Mouse (Mus musculus): ENCODE results near the gene Fam151b. TPM values are rescaled to one million over a fixed set of nuclear protein-coding genes. Genes with fewer than 3 reads are reported as not detected.

The Fam151b gene
- 0.19 TPM in 1 of 2 replicates, not detected in the other for polyA plus RNA-seq (2016; fragmentation: Nextera tagmentation; extraction: Ambion mirVana)

DNA sequence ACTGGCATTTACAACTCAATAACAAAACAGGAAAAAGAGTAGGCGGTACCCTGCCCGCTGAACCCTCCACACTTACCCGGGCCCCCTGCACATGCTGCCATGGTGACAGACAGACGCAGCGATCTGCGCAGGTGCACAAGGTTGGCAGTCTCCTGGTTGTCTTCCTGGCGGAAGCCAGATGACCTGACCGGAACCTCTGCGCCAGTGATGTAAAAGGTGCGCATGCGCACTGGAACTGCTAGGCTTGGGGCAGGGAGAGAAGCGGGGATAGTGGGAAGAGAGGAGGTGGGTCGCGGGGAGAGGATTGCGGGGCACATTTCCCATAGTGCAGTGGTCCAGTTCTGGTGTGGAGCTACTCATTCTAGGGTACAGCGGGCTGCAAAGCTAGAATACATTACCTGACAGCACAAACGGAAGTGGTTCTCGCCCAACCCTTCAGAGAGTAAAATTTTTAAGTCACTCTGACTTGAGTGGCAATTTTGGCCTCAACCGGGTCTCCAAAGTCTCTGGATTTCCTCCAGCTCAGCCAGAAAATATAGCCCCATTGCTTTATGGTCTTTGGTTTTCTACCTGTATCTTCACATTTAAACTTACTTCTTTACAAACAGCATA, at the start of gene Fam151b:
Gene Fam151b (minus strand): TSS at position 164 of the 612 bp plus-strand sequence.
- no peaks in the 10 kb centered on the region for H3K9me3 ChIP-seq
- peak within 1 kb of the TSS; percentile 45 for H3K4me3 ChIP-seq
- peak; percentile 99 for ATAC-seq (ENCODE audit: insufficient number of reproducible peaks, insufficient read depth, low FRiP score, low TSS enrichment)
- peak within 1 kb of the TSS; percentile 53 for H3K4me2 ChIP-seq (replicated peaks)
- WGBS: 5% methylated on average over 19 of the region's 19 CpGs
- H3K36me3 ChIP-seq: peaks cover 6% of the 10 kb centered on the region; the same call in 1 of the 2 replicates
- H3K27ac ChIP-seq: no peak within 1 kb of the TSS
- no peaks in the 10 kb centered on the region for H3K27me3 ChIP-seq
- peak within 1 kb of the TSS; percentile 12; the same call in 1 of the 2 replicates for H3K9ac ChIP-seq
- no peaks in the 10 kb centered on the region for H3K4me1 ChIP-seq

- Histone ChIP-seq H3K4me2 (replicated peaks) (no peak overlapping the region), H3K27me3 (no peaks in the 10 kb centered on the region), H3K36me3 (no peaks in the 10 kb centered on the region), H3K4me1 (peaks cover 4% of the 10 kb centered on the region; the same call in 1 of the 2 replicates), H3K4me3 (no peak overlapping the region), H3K9me3 (no peaks in the 10 kb centered on the region), H3K9ac (no peak overlapping the region), H3K27ac (no peak overlapping the region)
- no peak for ATAC-seq (ENCODE audit: insufficient number of reproducible peaks, insufficient read depth, low FRiP score, low TSS enrichment)
- WGBS: 79% methylated on average over 2 of the region's 2 CpGs
These were observed 48.4 kb upstream of the Fam151b start for GRCm38 (mm10) chr13:92532216-92532615.

DNA sequence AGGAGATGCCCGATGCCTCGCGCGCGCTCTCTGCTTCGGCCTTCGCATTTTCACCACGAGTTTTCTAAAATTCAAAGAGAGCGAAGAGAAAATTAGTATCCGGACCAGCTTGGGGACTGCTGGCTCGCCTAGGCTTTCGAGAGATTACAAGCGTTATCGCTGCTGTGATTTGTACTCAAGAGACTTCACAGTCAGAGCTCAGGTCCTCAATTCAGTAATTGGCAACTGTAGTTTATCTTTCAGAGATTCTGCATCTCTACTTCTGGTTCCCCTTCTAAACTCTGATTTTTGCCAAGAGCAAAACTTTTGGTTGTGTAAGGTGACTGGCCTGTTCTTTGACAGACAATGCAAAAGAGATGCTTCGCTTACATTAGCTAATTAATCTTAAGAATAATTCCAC, 47.4 kb upstream of the Fam151b start:
- Histone ChIP-seq H3K4me3 (peak overlapping the region; percentile 60), H3K4me2 (replicated peaks) (peak overlapping the region; percentile 65), H3K27me3 (no peaks in the 10 kb centered on the region), H3K9me3 (no peaks in the 10 kb centered on the region), H3K4me1 (peaks cover 4% of the 10 kb centered on the region; the same call in 1 of the 2 replicates), H3K27ac (peak overlapping the region; percentile 91), H3K9ac (peak overlapping the region; percentile 76), H3K36me3 (no peaks in the 10 kb centered on the region)
- WGBS: 6% methylated on average over 15 of the region's 15 CpGs
- ATAC-seq (ENCODE audit: insufficient number of reproducible peaks, insufficient read depth, low FRiP score, low TSS enrichment): no peak

DNA sequence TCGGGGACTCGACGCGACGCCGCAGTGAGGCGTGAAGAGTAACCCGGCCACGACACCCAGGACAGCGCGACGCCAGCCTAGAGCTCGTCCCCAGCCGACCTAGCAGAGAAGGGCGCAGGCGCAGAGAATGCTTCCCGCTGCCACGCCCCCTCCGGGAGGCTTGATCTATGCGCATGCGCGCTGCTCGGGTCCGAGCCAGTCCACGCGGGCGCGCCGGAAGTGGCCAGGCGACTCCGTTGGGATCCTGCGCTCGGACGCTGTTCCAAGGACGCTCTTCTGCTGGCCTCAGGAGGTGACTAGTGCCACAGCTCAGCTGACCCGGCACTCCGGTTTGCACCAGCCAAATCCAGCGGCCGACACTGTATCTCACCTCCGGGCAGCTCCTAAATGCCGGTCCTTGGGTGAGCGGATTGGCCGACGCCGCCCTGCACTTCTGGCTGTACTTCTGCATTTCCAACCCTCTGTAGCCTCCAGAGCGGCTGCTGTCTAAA, 47.0 kb upstream of the Fam151b start, which contains the start of gene Zfyve16:
Gene Zfyve16 (minus strand): TSS at position 148 of the 491 bp plus-strand sequence.
- H3K27ac ChIP-seq: peak within 1 kb of the TSS; percentile 91
- ATAC-seq (ENCODE audit: insufficient number of reproducible peaks, insufficient read depth, low FRiP score, low TSS enrichment): peak; percentile 99
- peak within 1 kb of the TSS; percentile 60 for H3K4me3 ChIP-seq
- WGBS: under 1% methylated on average over 46 of the region's 46 CpGs
- H3K4me1 ChIP-seq: peaks cover 4% of the 10 kb centered on the region; the same call in 1 of the 2 replicates
- H3K9me3 ChIP-seq: no peaks in the 10 kb centered on the region
- no peaks in the 10 kb centered on the region for H3K27me3 ChIP-seq
- peak within 1 kb of the TSS; percentile 76 for H3K9ac ChIP-seq
- no peaks in the 10 kb centered on the region for H3K36me3 ChIP-seq
- peak within 1 kb of the TSS; percentile 65 for H3K4me2 ChIP-seq (replicated peaks)

- H3K36me3 ChIP-seq: no peaks in the 10 kb centered on the region
- H3K9me3 ChIP-seq: no peaks in the 10 kb centered on the region
- H3K4me3 ChIP-seq: peak overlapping the region; percentile 60
- peak overlapping the region; percentile 65 for H3K4me2 ChIP-seq (replicated peaks)
- peak overlapping the region; percentile 91 for H3K27ac ChIP-seq
- no peaks in the 10 kb centered on the region for H3K27me3 ChIP-seq
- H3K4me1 ChIP-seq: peaks cover 4% of the 10 kb centered on the region; the same call in 1 of the 2 replicates
- no peak; the same call in 1 of the 2 replicates for ATAC-seq (ENCODE audit: insufficient number of reproducible peaks, insufficient read depth, low FRiP score, low TSS enrichment)
- peak overlapping the region; percentile 76 for H3K9ac ChIP-seq
- WGBS: 3% methylated on average over 47 of the region's 47 CpGs
These were observed 46.3 kb upstream of the Fam151b start for GRCm38 (mm10) chr13:92529828-92530720.

- Histone ChIP-seq H3K4me2 (replicated peaks) (no peak overlapping the region), H3K36me3 (peaks cover 29% of the 10 kb centered on the region), H3K9me3 (no peaks in the 10 kb centered on the region), H3K9ac (no peak overlapping the region), H3K4me1 (no peaks in the 10 kb centered on the region), H3K27ac (no peak overlapping the region), H3K27me3 (no peaks in the 10 kb centered on the region), H3K4me3 (no peak overlapping the region)
- WGBS: 91% methylated on average over 5 of the region's 5 CpGs
- no peak for ATAC-seq (ENCODE audit: insufficient number of reproducible peaks, insufficient read depth, low FRiP score, low TSS enrichment)
These were observed 39.5 kb upstream of the Fam151b start for GRCm38 (mm10) chr13:92523178-92523813.

DNA sequence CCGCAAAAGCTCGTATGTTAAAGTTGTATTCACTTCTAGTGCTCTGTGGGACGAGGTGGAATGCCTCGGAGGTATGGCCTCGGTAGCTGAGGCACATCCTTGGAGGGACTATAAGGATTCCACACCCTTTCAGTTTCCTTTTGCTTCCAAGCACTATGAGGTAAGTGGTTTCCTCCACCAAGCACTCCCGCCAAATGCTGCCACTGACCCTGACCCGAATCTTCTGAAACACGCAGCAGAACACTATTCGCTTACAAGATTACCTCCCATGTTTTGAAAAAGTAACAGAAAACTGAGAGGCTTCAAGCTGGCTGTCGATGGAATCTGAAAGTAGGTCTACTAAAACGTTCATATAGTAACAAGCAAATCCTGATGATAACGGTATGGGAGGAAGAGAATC, 21.1 kb upstream of the Fam151b start:
- Histone ChIP-seq H3K4me1 (no peaks in the 10 kb centered on the region), H3K4me3 (no peak overlapping the region), H3K27me3 (no peaks in the 10 kb centered on the region), H3K9ac (no peak overlapping the region), H3K9me3 (no peaks in the 10 kb centered on the region), H3K27ac (no peak overlapping the region), H3K36me3 (peaks cover 33% of the 10 kb centered on the region), H3K4me2 (replicated peaks) (no peak overlapping the region)
- 85% methylated on average over 12 of the region's 12 CpGs for WGBS
- ATAC-seq (ENCODE audit: insufficient number of reproducible peaks, insufficient read depth, low FRiP score, low TSS enrichment): no peak

DNA sequence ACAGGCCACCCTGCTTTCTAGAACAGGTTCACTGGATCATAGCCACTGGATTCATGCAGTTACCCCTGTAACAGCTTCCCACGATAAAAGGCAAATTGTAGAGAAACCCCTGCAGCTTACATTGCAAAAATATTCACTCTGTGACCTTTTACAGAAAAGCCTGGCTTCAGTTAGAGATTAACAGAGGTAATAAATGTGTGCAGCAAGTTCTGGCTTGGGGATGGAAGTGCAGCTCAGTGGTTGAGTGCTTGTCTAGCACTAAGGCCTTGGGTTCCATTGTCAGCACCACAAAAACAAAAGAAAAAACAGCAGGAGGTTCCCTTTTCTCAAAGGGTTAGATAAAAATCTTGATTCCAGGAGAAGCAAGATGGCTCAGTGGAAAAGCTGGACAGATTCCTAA, 8.1 kb upstream of the Fam151b start:
- 95% methylated on average over 1 of the region's 1 CpGs for WGBS
- Histone ChIP-seq H3K4me1 (no peaks in the 10 kb centered on the region), H3K27me3 (no peaks in the 10 kb centered on the region), H3K4me2 (replicated peaks) (no peak overlapping the region), H3K27ac (no peak overlapping the region), H3K4me3 (no peak overlapping the region), H3K9ac (no peak overlapping the region), H3K36me3 (peaks cover 19% of the 10 kb centered on the region; the same call in 1 of the 2 replicates), H3K9me3 (no peaks in the 10 kb centered on the region)
- no peak for ATAC-seq (ENCODE audit: insufficient number of reproducible peaks, insufficient read depth, low FRiP score, low TSS enrichment)

GRCm38 (mm10) chr13:92490817-92491216, 7.0 kb upstream of the Fam151b start:
- no peak overlapping the region for H3K4me3 ChIP-seq
- 68% methylated on average over 4 of the region's 4 CpGs for WGBS
- H3K9me3 ChIP-seq: no peaks in the 10 kb centered on the region
- no peak overlapping the region for H3K9ac ChIP-seq
- H3K4me2 ChIP-seq (replicated peaks): no peak overlapping the region
- no peaks in the 10 kb centered on the region for H3K4me1 ChIP-seq
- no peaks in the 10 kb centered on the region for H3K27me3 ChIP-seq
- peaks cover 24% of the 10 kb centered on the region; the same call in 1 of the 2 replicates for H3K36me3 ChIP-seq
- ATAC-seq (ENCODE audit: insufficient number of reproducible peaks, insufficient read depth, low FRiP score, low TSS enrichment): no peak
- no peak overlapping the region for H3K27ac ChIP-seq

GRCm38 (mm10) chr13:92483348-92483747, 467 bp downstream of the Fam151b start:
- Histone ChIP-seq H3K4me2 (replicated peaks) (peak overlapping the region; percentile 53), H3K9ac (no peak overlapping the region), H3K27ac (no peak overlapping the region), H3K36me3 (peaks cover 6% of the 10 kb centered on the region; the same call in 1 of the 2 replicates), H3K4me3 (peak overlapping the region; percentile 45), H3K4me1 (no peaks in the 10 kb centered on the region), H3K27me3 (no peaks in the 10 kb centered on the region), H3K9me3 (no peaks in the 10 kb centered on the region)
- 9% methylated on average over 3 of the region's 3 CpGs for WGBS
- 0 out of 2 replicates have a peak, but pooled peaks have one; percentile 8 for ATAC-seq (ENCODE audit: insufficient number of reproducible peaks, insufficient read depth, low FRiP score, low TSS enrichment)

- Histone ChIP-seq H3K27ac (no peak overlapping the region), H3K9ac (no peak overlapping the region), H3K9me3 (no peaks in the 10 kb centered on the region), H3K36me3 (peaks cover 4% of the 10 kb centered on the region; the same call in 1 of the 2 replicates), H3K4me2 (replicated peaks) (no peak overlapping the region), H3K4me3 (no peak overlapping the region), H3K27me3 (no peaks in the 10 kb centered on the region), H3K4me1 (no peaks in the 10 kb centered on the region)
- no peak for ATAC-seq (ENCODE audit: insufficient number of reproducible peaks, insufficient read depth, low FRiP score, low TSS enrichment)
- WGBS: 81% methylated on average over 2 of the region's 2 CpGs
These were observed 13.7 kb downstream of the Fam151b start for GRCm38 (mm10) chr13:92470151-92470550.
